In the genomic region with DNA sequence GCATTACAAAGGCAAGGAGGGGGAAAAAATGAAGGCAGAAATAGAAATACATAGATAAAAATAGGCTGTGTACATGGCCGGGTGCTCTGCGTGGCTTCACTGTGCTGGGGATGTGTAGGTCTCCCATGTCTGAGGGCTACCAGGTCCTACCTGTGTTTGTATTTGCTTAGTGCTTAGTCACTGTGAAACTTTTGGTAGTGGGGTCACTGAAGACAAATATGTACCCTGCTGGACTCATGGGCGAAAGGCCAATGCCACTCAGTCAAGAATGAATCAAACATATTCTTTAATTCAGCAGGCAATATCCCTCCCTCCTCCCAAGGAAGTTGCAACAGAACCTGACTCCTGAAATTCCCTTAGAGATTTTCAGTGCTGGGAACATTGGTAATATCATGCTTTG, we compare ENCODE assay signal across 20 mouse cellular contexts.
DNase-seq lines count a peak whose midpoint lies in the region; ATAC-seq and TF ChIP-seq lines count a peak whose summit lies in the region.
"Had no signal": no experiment of that assay in that cellular context is flagged by ENCODE, and none has a peak within 500 bp of the region (broad histone marks: within the 10 kb centered on the region; RNA-seq: fewer than 3 reads in every experiment).

No protein-coding gene starts in this region.

- no peak overlapping the region for H3K4me3 ChIP-seq in gastrocnemius, adult 2 months
- H3K4me3 ChIP-seq in liver, embryonic 15.5 days (replicated peaks) = no peak overlapping the region
- no peak overlapping the region for H3K4me3 ChIP-seq in liver, embryonic 11.5 days (ENCODE audit: low read depth, low read length)
- no peak overlapping the region for H3K4me3 ChIP-seq in lung, adult 2 months (replicated peaks; ENCODE audit: extremely low read depth, low read depth, low read length)
- H3K4me3 ChIP-seq in stomach, embryonic 16.5 days (replicated peaks; ENCODE audit: low read length) = no peak overlapping the region
- H3K4me3 ChIP-seq: embryonic facial prominence, embryonic 12.5 days; forebrain, embryonic 15.5 days; heart, embryonic 12.5 days; hindbrain, embryonic 10.5 days had no signal

- intact Hi-C loops in gastrocnemius, adult 2 months (cut with DNase I) = loop anchor here (5.0 to 10.0 kb wide), 2 partner anchors 580 to 733 kb away; no protein-coding TSS in a partner anchor

- H3K9me3 ChIP-seq in liver, embryonic 15.5 days (replicated peaks) = no peaks in the 10 kb centered on the region
- no peaks in the 10 kb centered on the region for H3K9me3 ChIP-seq in liver, embryonic 11.5 days (ENCODE audit: control insufficient read depth, low read length)
- no peaks in the 10 kb centered on the region for H3K9me3 ChIP-seq in stomach, embryonic 16.5 days (replicated peaks; ENCODE audit: control insufficient read depth, low read length)
- H3K9me3 ChIP-seq: forebrain, embryonic 15.5 days; heart, embryonic 12.5 days; hindbrain, embryonic 10.5 days had no signal

- no peaks in the 10 kb centered on the region for H3K4me1 ChIP-seq in liver, embryonic 15.5 days (replicated peaks)
- no peaks in the 10 kb centered on the region for H3K4me1 ChIP-seq in liver, embryonic 11.5 days (replicated peaks; ENCODE audit: control insufficient read depth, insufficient read depth, low read length)
- H3K4me1 ChIP-seq in lung, adult 2 months (ENCODE audit: control insufficient read depth, insufficient read depth, low read length) = no peaks in the 10 kb centered on the region
- H3K4me1 ChIP-seq in stomach, embryonic 16.5 days (ENCODE audit: control insufficient read depth, insufficient read depth, low read length) = no peaks in the 10 kb centered on the region; the same call in 1 of the 2 replicates
- H3K4me1 ChIP-seq: forebrain, embryonic 15.5 days had no signal

- no peak overlapping the region for H3K4me2 ChIP-seq in liver, embryonic 15.5 days
- no peak overlapping the region for H3K4me2 ChIP-seq in liver, embryonic 11.5 days
- H3K4me2 ChIP-seq in stomach, embryonic 16.5 days (ENCODE audit: low read depth, low read length) = no peak overlapping the region
- H3K4me2 ChIP-seq: embryonic facial prominence, embryonic 12.5 days; forebrain, embryonic 15.5 days; heart, embryonic 12.5 days had no signal

- H3K9ac ChIP-seq in liver, embryonic 15.5 days = no peak overlapping the region
- no peak overlapping the region for H3K9ac ChIP-seq in liver, embryonic 11.5 days (ENCODE audit: low read depth, low read length)
- H3K9ac ChIP-seq in stomach, embryonic 16.5 days (ENCODE audit: low read length) = no peak overlapping the region
- H3K9ac ChIP-seq: embryonic facial prominence, embryonic 12.5 days; forebrain, embryonic 15.5 days; heart, embryonic 12.5 days had no signal

- no peak for TF ChIP-seq CTCF in gastrocnemius, adult 2 months (IDR thresholded peaks at IDR 0.05)
- TF ChIP-seq CTCF in lung, adult 2 months (IDR thresholded peaks at IDR 0.05; ENCODE audit: insufficient read depth, low read length) = no peak

- H3K27me3 ChIP-seq in liver, embryonic 15.5 days = no peaks in the 10 kb centered on the region
- H3K27me3 ChIP-seq in liver, embryonic 11.5 days (replicated peaks; ENCODE audit: control insufficient read depth, insufficient read depth, low read length) = no peaks in the 10 kb centered on the region
- H3K27me3 ChIP-seq in stomach, embryonic 16.5 days (ENCODE audit: control insufficient read depth, insufficient read depth, low read length) = no peaks in the 10 kb centered on the region
- H3K27me3 ChIP-seq: embryonic facial prominence, embryonic 12.5 days; forebrain, embryonic 15.5 days; heart, embryonic 12.5 days had no signal

- no peak for DNase-seq in gastrocnemius, adult 2 months
- DNase-seq in gastrocnemius, postnatal 4 days (ENCODE audit: low spot score in 2 of 2) = no peak
- no peak for DNase-seq in liver, embryonic 11.5 days (ENCODE audit: low spot score)
- peak; percentile 29 for DNase-seq in lung, postnatal 25 days (ENCODE audit: low spot score)
- DNase-seq in lung, adult 2 months = no peak
- no peak for DNase-seq in thymus, postnatal 0 days (ENCODE audit: low spot score)
- DNase-seq: adrenal gland, adult 8-10 months; adrenal gland, postnatal 36 days; B cell, adult 2 months; cerebellum, adult 2 months; cerebellum, postnatal 25 days; gastrocnemius, postnatal 10 days had no signal

- TF ChIP-seq POLR2A in lung, adult 2 months (IDR thresholded peaks at IDR 0.05; ENCODE audit: borderline replicate concordance, extremely low read depth, low read depth, low read length) = no peak

- peak overlapping the region; percentile 84 for H3K27ac ChIP-seq in gastrocnemius, adult 2 months
- no peak overlapping the region for H3K27ac ChIP-seq in liver, embryonic 15.5 days (replicated peaks)
- no peak overlapping the region for H3K27ac ChIP-seq in liver, embryonic 11.5 days (ENCODE audit: low read depth, low read length)
- no peak overlapping the region for H3K27ac ChIP-seq in stomach, embryonic 16.5 days (ENCODE audit: low read length)
- H3K27ac ChIP-seq: embryonic facial prominence, embryonic 12.5 days; forebrain, embryonic 15.5 days; hindbrain, embryonic 10.5 days had no signal

- no peaks in the 10 kb centered on the region for H3K36me3 ChIP-seq in liver, embryonic 15.5 days (replicated peaks)
- no peaks in the 10 kb centered on the region for H3K36me3 ChIP-seq in liver, embryonic 11.5 days (ENCODE audit: control insufficient read depth, insufficient read depth, low read length)
- H3K36me3 ChIP-seq in stomach, embryonic 16.5 days (ENCODE audit: control insufficient read depth, insufficient read depth, low read length) = no peaks in the 10 kb centered on the region
- H3K36me3 ChIP-seq: embryonic facial prominence, embryonic 12.5 days; forebrain, embryonic 15.5 days; G1E; heart, embryonic 12.5 days; hindbrain, embryonic 10.5 days had no signal

- WGBS in liver, embryonic 15.5 days (ENCODE audit: insufficient replicate concordance) = 53% methylated on average over 3 of the region's 3 CpGs
- WGBS in liver, embryonic 11.5 days = 83% methylated on average over 3 of the region's 3 CpGs
- 69% methylated on average over 3 of the region's 3 CpGs for WGBS in lung, adult 2 months
- WGBS in stomach, embryonic 16.5 days = 68% methylated on average over 3 of the region's 3 CpGs

- ATAC-seq in liver, embryonic 15.5 days (ENCODE audit: insufficient read depth) = peak; percentile 44; the same call in 1 of the 2 replicates
- ATAC-seq in liver, embryonic 11.5 days (replicated peaks; ENCODE audit: low FRiP score) = no peak
- peak; percentile 52; the same call in 1 of the 2 replicates for ATAC-seq in stomach, embryonic 16.5 days (ENCODE audit: insufficient read depth, low FRiP score)
- ATAC-seq: CD4-positive, CD25-positive, alpha-beta regulatory T cell, adult 4 months; forebrain, embryonic 15.5 days had no signal
